Mouse (Mus musculus) thymus, adult 18-20 months (tissue): ENCODE data around the gene E330009J07Rik.

Experiments
- DNase-seq, 2 experiments: peaks; one replicate each; pipeline ENCODE4 v3.0.0; 2022; ENCODE audit warnings: mixed read lengths in 2 of 2

Gene E330009J07Rik

GRCm38 (mm10) chr6:40436047-40436483 lies at the start of gene E330009J07Rik:
Gene E330009J07Rik, minus strand, starts transcription at chr6:40436135.
- DNase-seq: peak; percentile 66 to 67

- no peak for DNase-seq
Observed at GRCm38 (mm10) chr6:40482318-40482717, 46.4 kb upstream of the E330009J07Rik start.

- no peak for DNase-seq
Observed at GRCm38 (mm10) chr6:40479705-40480104, 43.8 kb upstream of the E330009J07Rik start.

- no peak for DNase-seq
Observed at GRCm38 (mm10) chr6:40476132-40476531, 40.2 kb upstream of the E330009J07Rik start.

- DNase-seq: no peak
Observed at GRCm38 (mm10) chr6:40471720-40472010, 35.7 kb upstream of the E330009J07Rik start.

GRCm38 (mm10) chr6:40470916-40471719 lies 35.2 kb upstream of the E330009J07Rik start, which contains the start of gene Ssbp1:
Gene Ssbp1, plus strand, starts transcription at chr6:40471352.
- DNase-seq: peak; percentile 79 to 90

- no peak for DNase-seq
Observed at GRCm38 (mm10) chr6:40465710-40466109, 29.8 kb upstream of the E330009J07Rik start.

- DNase-seq: no peak
Observed at GRCm38 (mm10) chr6:40454436-40455041, 18.6 kb upstream of the E330009J07Rik start.

GRCm38 (mm10) chr6:40448626-40449025 lies 12.7 kb upstream of the E330009J07Rik start:
- DNase-seq: no peak

- DNase-seq: no peak
Observed at GRCm38 (mm10) chr6:40443281-40443928, 7.5 kb upstream of the E330009J07Rik start.

- no peak for DNase-seq
Observed at GRCm38 (mm10) chr6:40441755-40442154, 5.8 kb upstream of the E330009J07Rik start.

- no peak for DNase-seq
Observed at GRCm38 (mm10) chr6:40441276-40441675, 5.3 kb upstream of the E330009J07Rik start.

GRCm38 (mm10) chr6:40439731-40440130 lies 3.8 kb upstream of the E330009J07Rik start:
- DNase-seq: no peak

- DNase-seq: no peak
Observed at GRCm38 (mm10) chr6:40438936-40439335, 3.0 kb upstream of the E330009J07Rik start, which contains the start of gene Wee2. Gene Wee2, plus strand, starts transcription at chr6:40439088.

- peak; percentile 47 to 54 for DNase-seq
Observed at GRCm38 (mm10) chr6:40435151-40436046, 536 bp downstream of the E330009J07Rik start.

- no peak for DNase-seq
Observed at GRCm38 (mm10) chr6:40434697-40435096, 1.2 kb downstream of the E330009J07Rik start.

- DNase-seq: no peak
Observed at GRCm38 (mm10) chr6:40432346-40433275, 3.3 kb downstream of the E330009J07Rik start.

- no peak for DNase-seq
Observed at GRCm38 (mm10) chr6:40431812-40432211, 4.1 kb downstream of the E330009J07Rik start.

GRCm38 (mm10) chr6:40431356-40431755 lies 4.6 kb downstream of the E330009J07Rik start:
- no peak for DNase-seq

GRCm38 (mm10) chr6:40430878-40431277 lies 5.1 kb downstream of the E330009J07Rik start:
- no peak for DNase-seq

GRCm38 (mm10) chr6:40430251-40430650 lies 5.7 kb downstream of the E330009J07Rik start:
- DNase-seq: no peak
